Mouse (Mus musculus) kidney, embryonic 14.5 days (tissue): ENCODE measurements around the gene Terf2ip. TPM values are rescaled to one million over a fixed set of nuclear protein-coding genes. Genes with fewer than 3 reads are reported as not detected.

Experiments used
- ATAC-seq: fragments of 200-750 bp; cut with Nextera tagmentation; 2 replicates; pipeline ENCODE4 v1.8.0; 2017; ENCODE audit warnings: moderate number of reproducible peaks, mild to moderate bottlenecking, moderate TSS enrichment, moderate library complexity; ENCODE audit not compliant: low FRiP score, low TSS enrichment
- H3K27ac ChIP-seq: fragments of 300-500 bp; sonication (generic); 2 replicates; pipeline ENCODE4 v1.5.1; 2014; ENCODE audit warnings: low read depth, mild to moderate bottlenecking, low read length, moderate library complexity, mixed read lengths
- H3K27me3 ChIP-seq: fragments of 300-500 bp; sonication (generic); 2 replicates; pipeline ENCODE4 v1.6.1; 2014; ENCODE audit warnings: mild to moderate bottlenecking, low read length; ENCODE audit not compliant: control insufficient read depth, insufficient read depth
- H3K36me3 ChIP-seq: fragments of 300-500 bp; sonication (generic); 2 replicates; pipeline ENCODE4 v1.6.1; 2014; ENCODE audit warnings: low read length, mixed read lengths; ENCODE audit not compliant: control insufficient read depth, insufficient read depth
- H3K4me1 ChIP-seq: fragments of 300-500 bp; sonication (generic); 2 replicates; pipeline ENCODE4 v1.6.1; 2014; ENCODE audit warnings: low read length, mixed read lengths; ENCODE audit not compliant: control insufficient read depth, insufficient read depth
- H3K4me2 ChIP-seq: fragments of 300-500 bp; sonication (generic); replicated peaks from 2 replicates; pipeline ENCODE4 v1.6.1; 2014; ENCODE audit warnings: low read depth, mild to moderate bottlenecking, low read length
- H3K4me3 ChIP-seq: fragments of 300-500 bp; sonication (generic); 2 replicates; pipeline ENCODE4 v1.5.1; 2014; ENCODE audit warnings: mild to moderate bottlenecking, low read length
- H3K9ac ChIP-seq: fragments of 300-500 bp; sonication (generic); 2 replicates; pipeline ENCODE4 v1.6.1; 2014; ENCODE audit warnings: low read depth, mild to moderate bottlenecking, low read length, moderate library complexity
- H3K9me3 ChIP-seq: fragments of 300-500 bp; sonication (generic); 2 replicates; pipeline ENCODE4 v1.6.1; 2016; ENCODE audit warnings: low read length; ENCODE audit not compliant: control insufficient read depth
- WGBS: fragments of 180-500 bp; shearing (Covaris S2); extraction: QIAGEN DNeasy Blood & Tissue Kit; methylation state at CpG from one replicate; pipeline ENCODE4 v1.1.7; 2014; 5-methylcytosine and 5-hydroxymethylcytosine counted together
- polyA plus RNA-seq: library from polyadenylated mRNA; unstranded; fragments of >200 nt; fragmentation: Nextera tagmentation; extraction: Ambion mirVana; gene quantifications from 2 replicates; pipeline ENCODE4 v1.2.1, GENCODE M21; 2014

Gene Terf2ip
- 23.1 and 27.6 TPM in 2 replicates for polyA plus RNA-seq

DNA sequence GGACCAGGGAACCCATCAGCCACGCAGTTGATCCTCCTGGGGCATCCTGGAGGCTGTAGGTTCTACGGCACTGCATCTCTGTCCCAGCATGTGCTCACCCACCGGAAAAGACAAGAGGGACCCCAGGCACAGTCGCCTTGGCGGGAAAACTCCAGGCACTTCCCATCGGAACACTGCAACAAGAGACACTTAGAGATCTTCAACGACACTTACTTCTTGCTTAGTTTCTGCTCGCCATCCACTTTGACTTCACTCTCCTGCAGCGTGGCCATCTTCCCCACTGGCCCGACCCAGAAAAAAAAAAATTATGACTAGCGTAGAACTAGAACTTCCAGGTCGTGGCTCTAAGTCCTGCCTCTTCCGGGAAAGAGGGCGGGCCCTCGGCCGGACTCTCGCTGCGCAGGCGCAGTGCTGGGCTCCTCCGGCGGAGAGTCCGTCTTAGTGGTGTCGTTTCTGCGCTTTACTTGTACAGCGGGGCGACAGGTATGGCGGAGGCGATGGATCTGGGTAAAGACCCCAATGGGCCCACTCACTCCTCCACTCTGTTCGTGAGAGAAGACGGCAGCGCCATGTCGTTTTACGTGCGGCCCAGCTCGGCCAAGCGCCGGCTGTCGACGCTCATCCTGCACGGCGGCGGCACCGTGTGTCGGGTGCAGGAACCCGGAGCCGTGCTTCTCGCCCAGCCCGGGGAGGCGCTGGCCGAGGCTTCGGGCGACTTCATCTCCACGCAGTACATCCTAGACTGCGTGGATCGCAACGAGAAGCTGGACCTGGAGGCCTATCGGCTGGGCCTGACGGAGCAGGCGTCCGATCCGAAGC, at the start of gene Terf2ip, which contains the start of gene Kars:
Terf2ip (plus strand) TSS at position 402 of the 819 bp plus-strand sequence.
Kars (minus strand) TSS at position 327 of the 819 bp plus-strand sequence.
- Histone ChIP-seq H3K4me1 (peaks cover 6% of the 10 kb centered on the region), H3K4me2 (peak within 1 kb of the TSS; percentile 96), H3K27ac (peak within 1 kb of the TSS; percentile 74), H3K27me3 (no peaks in the 10 kb centered on the region), H3K9me3 (no peaks in the 10 kb centered on the region), H3K36me3 (peaks cover 11% of the 10 kb centered on the region; the same call in 1 of the 2 replicates), H3K9ac (peak within 1 kb of the TSS; percentile 90), H3K4me3 (peak within 1 kb of the TSS; percentile 93)
- peak; percentile 92 for ATAC-seq
- under 1% methylated on average over 61 of the region's 61 CpGs for WGBS

DNA sequence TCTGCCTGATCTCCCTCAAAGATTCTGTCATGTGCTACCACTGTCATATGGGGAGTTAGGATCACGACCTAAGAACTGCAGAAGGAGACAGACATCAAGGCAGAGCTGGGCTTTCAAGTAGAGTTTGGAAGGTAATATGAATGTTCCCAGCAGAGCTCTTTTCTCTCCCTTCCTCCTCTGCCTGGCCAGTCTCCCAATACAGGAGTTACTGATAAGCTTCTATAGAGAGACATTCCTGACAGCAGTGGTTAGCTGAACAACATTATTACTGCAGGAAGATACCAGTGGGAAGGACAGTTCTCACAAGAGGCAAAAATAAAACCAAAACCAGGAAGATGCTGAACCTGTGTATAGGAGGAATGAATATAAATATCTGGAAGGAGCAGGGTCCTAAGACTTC, 48.6 kb upstream of the Terf2ip start:
- no peak overlapping the region for H3K4me2 ChIP-seq
- no peak for ATAC-seq
- H3K4me3 ChIP-seq, result no peak overlapping the region
- H3K9me3 ChIP-seq, result no peaks in the 10 kb centered on the region
- no peaks in the 10 kb centered on the region for H3K4me1 ChIP-seq
- H3K27me3 ChIP-seq, result no peaks in the 10 kb centered on the region
- no peak overlapping the region for H3K9ac ChIP-seq
- no peak overlapping the region for H3K27ac ChIP-seq
- no peaks in the 10 kb centered on the region for H3K36me3 ChIP-seq
- WGBS, result 62% methylated on average over 1 of the region's 1 CpGs

DNA sequence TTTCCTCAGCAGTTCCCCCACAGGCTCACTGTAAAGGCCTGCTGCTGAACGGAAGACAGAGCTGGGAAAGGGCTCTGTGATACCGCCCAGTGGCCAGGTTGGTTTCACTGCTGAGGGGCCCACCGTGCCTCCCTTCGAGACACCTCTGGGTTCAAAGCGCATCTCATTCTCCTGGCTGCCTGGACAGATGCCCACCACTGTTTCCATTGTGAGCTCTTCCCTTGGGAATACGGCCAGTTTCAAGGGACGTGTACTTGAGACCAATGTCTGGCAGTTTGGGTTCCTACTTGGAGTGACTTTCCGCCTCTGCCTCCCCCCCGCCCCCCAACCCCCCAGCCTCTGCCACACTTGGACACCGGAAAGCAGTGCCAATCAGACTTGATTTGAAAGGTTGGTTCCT, 48.1 kb upstream of the Terf2ip start:
- Histone ChIP-seq H3K4me3 (no peak overlapping the region), H3K27me3 (no peaks in the 10 kb centered on the region), H3K4me1 (no peaks in the 10 kb centered on the region), H3K9me3 (no peaks in the 10 kb centered on the region), H3K27ac (no peak overlapping the region), H3K4me2 (no peak overlapping the region), H3K9ac (no peak overlapping the region), H3K36me3 (0 out of 2 replicates have a peak, but pooled peaks cover under 1% of the 10 kb centered on the region)
- ATAC-seq, result no peak
- WGBS, result 77% methylated on average over 10 of the region's 10 CpGs

DNA sequence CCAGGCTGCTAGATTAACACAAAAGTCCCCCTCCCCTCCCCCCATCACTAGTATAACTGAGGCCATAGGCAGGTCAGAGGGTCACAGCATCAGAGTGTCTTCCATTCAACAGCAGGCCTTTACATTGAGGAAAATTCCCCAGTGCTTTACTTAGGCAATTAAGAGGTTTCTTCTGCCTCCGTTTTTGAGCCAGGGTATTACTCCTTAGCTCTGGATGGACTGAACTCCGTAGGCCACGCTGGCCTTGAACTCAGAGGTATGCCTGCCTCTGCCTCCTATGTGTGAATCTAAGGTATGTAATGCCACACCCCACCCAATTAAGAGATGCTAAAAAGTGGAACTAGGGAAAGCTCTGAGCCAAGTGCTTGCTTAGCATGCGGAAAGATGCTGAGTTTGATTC, 47.7 kb upstream of the Terf2ip start:
- no peaks in the 10 kb centered on the region for H3K9me3 ChIP-seq

DNA sequence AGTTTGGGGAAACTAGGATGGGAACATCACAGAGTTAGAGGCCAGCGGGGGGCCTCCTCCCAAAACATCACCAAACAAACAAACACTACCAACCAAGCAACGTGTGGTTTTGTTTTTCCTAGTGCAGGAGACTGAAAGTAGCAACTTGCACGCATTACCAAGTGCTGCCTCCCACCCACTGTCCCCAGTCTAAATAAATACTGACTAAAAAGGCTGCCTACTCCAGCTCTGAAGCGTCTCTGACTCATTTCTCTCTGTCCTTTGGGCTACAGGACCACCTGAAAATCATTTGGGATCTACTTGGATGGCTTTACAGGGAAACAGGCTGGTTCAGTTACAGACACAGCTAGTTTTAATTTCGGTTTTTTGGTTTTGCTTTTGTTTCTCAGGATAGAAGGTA, 46.8 kb upstream of the Terf2ip start:
- no peak overlapping the region for H3K27ac ChIP-seq
- H3K4me3 ChIP-seq, result no peak overlapping the region
- WGBS, result 52% methylated on average over 5 of the region's 5 CpGs
- ATAC-seq, result no peak
- peaks cover 5% of the 10 kb centered on the region; the same call in 1 of the 2 replicates for H3K36me3 ChIP-seq
- H3K27me3 ChIP-seq, result no peaks in the 10 kb centered on the region
- H3K4me1 ChIP-seq, result no peaks in the 10 kb centered on the region
- H3K9ac ChIP-seq, result no peak overlapping the region
- H3K4me2 ChIP-seq, result no peak overlapping the region
- no peaks in the 10 kb centered on the region for H3K9me3 ChIP-seq

More for the DNA sequence above, 47.7 kb upstream of the Terf2ip start:
- H3K4me3 ChIP-seq, result no peak overlapping the region
- 92% methylated on average over 4 of the region's 4 CpGs for WGBS
- no peak overlapping the region for H3K9ac ChIP-seq
- no peak for ATAC-seq
- no peaks in the 10 kb centered on the region for H3K4me1 ChIP-seq
- no peak overlapping the region for H3K4me2 ChIP-seq
- no peaks in the 10 kb centered on the region for H3K27me3 ChIP-seq
- H3K36me3 ChIP-seq, result peaks cover 5% of the 10 kb centered on the region; the same call in 1 of the 2 replicates
- no peak overlapping the region for H3K27ac ChIP-seq

DNA sequence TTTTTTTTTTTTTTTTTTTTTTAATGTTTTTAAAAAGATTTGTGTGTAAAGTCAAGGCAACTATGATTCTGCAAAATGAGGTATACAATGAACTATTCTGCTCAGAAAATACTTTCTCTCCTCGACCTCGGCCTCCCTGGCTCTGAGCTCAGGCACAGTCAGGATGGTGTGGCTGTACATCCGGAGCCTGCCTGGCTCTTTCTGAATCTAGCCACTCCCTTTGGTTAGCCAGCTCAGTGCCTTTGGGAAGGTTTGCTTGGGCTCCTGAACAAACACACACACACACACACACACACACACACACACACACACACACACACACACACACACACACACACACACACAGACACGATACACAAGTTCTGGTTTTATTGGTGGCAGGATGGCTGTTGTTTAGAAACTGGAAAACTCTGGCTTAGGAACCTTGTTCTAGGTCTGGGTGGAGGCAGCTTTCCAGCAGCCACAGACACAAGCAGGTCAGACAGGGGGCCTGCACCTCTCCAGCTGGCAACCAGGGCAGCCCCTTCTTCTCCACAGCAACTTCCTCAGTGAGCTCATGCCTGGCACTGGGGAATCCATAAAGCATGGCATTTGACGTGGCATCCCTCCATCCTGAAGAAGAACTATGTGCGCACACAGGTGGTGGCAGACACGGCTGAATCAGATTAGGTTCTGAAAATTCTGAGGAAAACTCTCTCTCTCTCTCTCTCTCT, 46.2 kb upstream of the Terf2ip start:
- no peak for ATAC-seq
- WGBS, result 80% methylated on average over 7 of the region's 7 CpGs
- H3K9ac ChIP-seq, result no peak overlapping the region
- no peak overlapping the region for H3K4me3 ChIP-seq
- no peaks in the 10 kb centered on the region for H3K27me3 ChIP-seq
- H3K27ac ChIP-seq, result no peak overlapping the region
- H3K36me3 ChIP-seq, result peaks cover 5% of the 10 kb centered on the region; the same call in 1 of the 2 replicates
- no peak overlapping the region for H3K4me2 ChIP-seq
- H3K9me3 ChIP-seq, result no peaks in the 10 kb centered on the region
- no peaks in the 10 kb centered on the region for H3K4me1 ChIP-seq

DNA sequence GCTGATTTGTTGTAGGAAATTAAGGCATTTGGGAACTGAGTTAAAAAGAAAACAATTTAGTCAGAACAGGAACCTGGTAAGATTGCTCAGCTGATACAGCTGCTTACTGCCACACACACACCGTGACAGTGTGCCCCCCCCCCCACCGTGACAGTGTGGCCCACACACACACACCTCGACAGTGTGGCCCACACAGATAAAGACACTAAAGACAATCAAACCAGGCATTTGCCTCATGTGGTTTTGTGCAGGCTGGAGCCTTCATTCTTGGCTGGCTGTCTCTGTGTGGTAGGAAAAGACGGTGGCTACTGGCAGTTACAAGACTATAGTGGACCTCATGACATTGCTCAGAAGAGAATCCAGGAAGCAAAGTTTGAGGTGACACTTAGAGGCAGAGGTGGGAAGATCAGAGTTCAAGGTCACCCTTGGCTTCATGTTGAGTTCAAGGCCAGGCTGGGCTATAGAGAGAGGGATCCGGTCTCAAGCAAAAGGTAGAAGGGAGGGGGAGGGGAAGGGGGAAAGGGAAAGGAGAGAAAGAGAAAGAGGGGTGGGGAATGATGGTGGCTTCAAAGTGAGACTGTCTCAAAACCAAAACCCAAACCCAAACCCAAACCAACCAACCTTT, 43.8 kb upstream of the Terf2ip start:
- H3K27me3 ChIP-seq, result no peaks in the 10 kb centered on the region
- no peak for ATAC-seq
- H3K4me3 ChIP-seq, result no peak overlapping the region
- H3K4me2 ChIP-seq, result no peak overlapping the region
- H3K9ac ChIP-seq, result no peak overlapping the region
- H3K4me1 ChIP-seq, result no peaks in the 10 kb centered on the region
- 80% methylated on average over 5 of the region's 5 CpGs for WGBS
- peaks cover 8% of the 10 kb centered on the region; the same call in 1 of the 2 replicates for H3K36me3 ChIP-seq
- H3K9me3 ChIP-seq, result no peaks in the 10 kb centered on the region
- no peak overlapping the region for H3K27ac ChIP-seq

DNA sequence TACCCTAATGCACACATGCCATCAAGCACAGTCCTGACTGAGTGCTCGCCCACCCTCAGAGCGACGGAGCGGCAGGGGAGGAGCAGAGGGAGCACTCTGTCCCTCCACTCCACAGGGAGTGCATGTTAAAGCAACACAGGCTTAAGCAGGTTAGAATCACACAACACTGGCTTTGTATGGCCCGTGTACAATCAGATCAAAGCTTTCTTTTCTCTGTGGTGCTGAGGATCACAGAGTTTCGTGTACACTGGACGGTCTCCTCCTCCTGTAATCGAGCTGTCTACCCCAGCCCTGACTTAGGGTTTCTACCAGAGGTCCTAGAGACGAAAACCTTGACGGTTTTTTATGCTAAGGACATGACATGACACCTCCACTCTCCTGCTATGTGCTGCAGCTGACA, 42.7 kb upstream of the Terf2ip start:
- Histone ChIP-seq H3K9ac (no peak overlapping the region), H3K36me3 (peaks cover 8% of the 10 kb centered on the region; the same call in 1 of the 2 replicates), H3K4me3 (no peak overlapping the region), H3K4me2 (no peak overlapping the region), H3K4me1 (no peaks in the 10 kb centered on the region), H3K27ac (no peak overlapping the region), H3K9me3 (no peaks in the 10 kb centered on the region; the same call in 1 of the 2 replicates), H3K27me3 (no peaks in the 10 kb centered on the region)
- ATAC-seq, result no peak
- WGBS, result 90% methylated on average over 10 of the region's 10 CpGs
